Mouse (Mus musculus) ES-E14 (cell line): ENCODE measurements around the gene Adgrv1.

ENCODE experiments used
- CHD2 ChIP-seq: IDR thresholded peaks from 2 replicates; pipeline ENCODE4 v1.6.1; 2014; ENCODE audit warnings: mild to moderate bottlenecking, low read depth, low read length, inconsistent platforms
- HCFC1 ChIP-seq: IDR thresholded peaks from 2 replicates; pipeline ENCODE4 v1.6.1; 2012; ENCODE audit warnings: low read length, inconsistent platforms, borderline replicate concordance; ENCODE audit not compliant: insufficient read depth
- ZC3H11A ChIP-seq: IDR thresholded peaks from 2 replicates; pipeline ENCODE4 v1.6.1; 2012; ENCODE audit warnings: low read depth, mild to moderate bottlenecking, inconsistent platforms, low read length, borderline replicate concordance
- ZNF384 ChIP-seq: IDR thresholded peaks from 2 replicates; pipeline ENCODE4 v1.6.1; 2012; ENCODE audit warnings: low read depth, low read length, inconsistent platforms

GRCm38 (mm10) chr13:81209815-81210214 lies 423.1 kb downstream of the Adgrv1 start:
- TF ChIP-seq HCFC1 (no peak), ZC3H11A (no peak), CHD2 (no peak), ZNF384 (no peak)
